Mouse (Mus musculus) liver, embryonic 13.5 days (tissue): ENCODE data around the gene 1700028J19Rik. TPM values are rescaled to one million over a fixed set of nuclear protein-coding genes. Genes with fewer than 3 reads are reported as not detected.
A peak's percentile ranks its signal among the peaks of the same experiment; 100 is the strongest.
"Not testable (repeated sequence)": the region's sequence is repeated elsewhere in the genome, so short reads cannot be mapped to it uniquely, and the experiment has no call there.

ENCODE experiments used
- ATAC-seq: fragments of 200-750 bp; cut with Nextera tagmentation; 2 replicates; pipeline ENCODE4 v1.8.0; 2017; ENCODE audit warnings: low read depth, mild to moderate bottlenecking, moderate number of reproducible peaks, moderate library complexity
- DNase-seq: peaks from one replicate; pipeline ENCODE4 v3.0.0; 2022
- H3K27ac ChIP-seq: fragments of 300-500 bp; sonication (generic); 2 replicates; pipeline ENCODE4 v1.5.1; 2015; ENCODE audit warnings: moderate library complexity, mild to moderate bottlenecking, inconsistent platforms
- H3K27me3 ChIP-seq: fragments of 300-500 bp; sonication (generic); 2 replicates; pipeline ENCODE4 v1.6.1; 2015; ENCODE audit warnings: mild to moderate bottlenecking, inconsistent platforms
- H3K36me3 ChIP-seq: fragments of 300-500 bp; sonication (generic); 2 replicates; pipeline ENCODE4 v1.6.1; 2015; ENCODE audit warnings: mild to moderate bottlenecking, inconsistent platforms
- H3K4me1 ChIP-seq: fragments of 300-500 bp; sonication (generic); replicated peaks from 2 replicates; pipeline ENCODE4 v1.6.1; 2015; ENCODE audit warnings: inconsistent platforms
- H3K4me2 ChIP-seq: fragments of 300-500 bp; sonication (generic); 2 replicates; pipeline ENCODE4 v1.6.1; 2015; ENCODE audit warnings: inconsistent platforms, mild to moderate bottlenecking, moderate library complexity
- H3K4me3 ChIP-seq: fragments of 300-500 bp; sonication (generic); replicated peaks from 2 replicates; pipeline ENCODE4 v1.5.1; 2015; ENCODE audit warnings: mild to moderate bottlenecking, inconsistent platforms
- H3K9ac ChIP-seq: fragments of 300-500 bp; sonication (generic); 2 replicates; pipeline ENCODE4 v1.6.1; 2015; ENCODE audit warnings: mild to moderate bottlenecking, inconsistent platforms
- H3K9me3 ChIP-seq: fragments of 300-500 bp; sonication (generic); replicated peaks from 2 replicates; pipeline ENCODE4 v1.6.1; 2016; ENCODE audit warnings: inconsistent platforms
- WGBS: fragments of 180-500 bp; shearing (Covaris S2); methylation state at CpG from one replicate; pipeline ENCODE4 v1.1.7; 2015; ENCODE audit not compliant: insufficient replicate concordance; 5-methylcytosine and 5-hydroxymethylcytosine counted together
- polyA plus RNA-seq: library from polyadenylated mRNA; unstranded; fragments of >200 nt; fragmentation: Nextera tagmentation; extraction: Ambion mirVana; gene quantifications from 2 replicates; pipeline ENCODE4 v1.2.1, GENCODE M21; 2015

Gene 1700028J19Rik
- polyA plus RNA-seq, 1 experiment from 2014 or later = 1.6 TPM

DNA sequence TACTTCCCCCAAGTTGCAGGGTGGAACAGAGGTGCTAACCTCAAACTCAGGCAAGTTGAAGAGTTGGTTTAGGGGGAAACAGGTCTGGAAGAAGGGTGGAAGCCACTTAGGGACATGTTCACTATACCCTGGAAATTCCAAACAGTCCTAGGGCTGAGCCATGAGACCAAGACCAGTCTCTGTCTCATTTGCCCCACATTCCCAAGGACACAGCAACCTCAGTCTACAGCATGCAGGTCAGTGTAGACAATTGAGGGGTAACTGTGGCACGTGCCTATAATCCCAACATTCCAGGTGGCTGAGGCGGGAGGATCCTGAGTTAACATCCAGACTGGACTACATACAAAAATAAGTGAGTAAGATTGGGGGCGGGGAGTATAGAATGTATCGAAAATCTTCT, 2.8 kb upstream of the 1700028J19Rik start:
- no peak overlapping the region for H3K27ac ChIP-seq
- peaks cover 45% of the 10 kb centered on the region for H3K4me1 ChIP-seq
- 82% methylated on average over 4 of the region's 4 CpGs for WGBS
- ATAC-seq = no peak
- no peak for DNase-seq
- no peaks in the 10 kb centered on the region for H3K9me3 ChIP-seq
- H3K9ac ChIP-seq = no peak overlapping the region
- H3K4me2 ChIP-seq = 0 out of 2 replicates have a peak overlapping the region, but pooled peaks have one; percentile 8
- no peaks in the 10 kb centered on the region for H3K27me3 ChIP-seq
- no peak overlapping the region for H3K4me3 ChIP-seq
- peaks cover 57% of the 10 kb centered on the region for H3K36me3 ChIP-seq

GRCm38 (mm10) chr7:44247971-44248370, 1.5 kb upstream of the 1700028J19Rik start:
- 82% methylated on average over 2 of the region's 2 CpGs for WGBS

DNA sequence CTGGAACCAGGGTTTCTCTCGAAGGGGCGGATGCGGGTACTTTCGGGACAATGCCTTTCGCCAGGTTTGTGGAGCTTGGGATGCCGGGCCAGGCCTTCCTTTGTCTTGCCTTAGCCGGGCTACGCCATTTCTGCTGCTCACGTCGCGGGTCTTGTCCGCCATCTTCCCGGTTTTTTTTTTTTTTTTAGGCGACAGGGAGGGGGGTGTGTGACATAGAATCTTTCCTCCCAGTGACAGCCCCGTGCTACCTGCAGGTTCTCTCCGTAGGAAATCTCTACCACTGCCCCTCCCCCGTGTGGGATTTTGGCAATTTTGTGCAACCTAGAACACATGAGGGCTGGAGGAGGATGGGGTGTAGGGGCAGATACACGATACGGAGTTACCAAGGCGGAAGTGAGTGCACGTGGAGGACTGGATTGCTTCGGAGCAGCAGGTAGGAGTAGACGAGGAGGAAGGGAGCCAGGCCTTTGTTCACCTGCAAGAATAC, 532 bp upstream of the 1700028J19Rik start:
- H3K27ac ChIP-seq = peak overlapping the region; percentile 71
- no peaks in the 10 kb centered on the region for H3K9me3 ChIP-seq
- ATAC-seq (peak; percentile 14), DNase-seq (peak; percentile 37)
- under 1% methylated on average over 23 of the region's 23 CpGs for WGBS
- peaks cover 45% of the 10 kb centered on the region for H3K4me1 ChIP-seq
- peak overlapping the region; percentile 93 for H3K4me3 ChIP-seq
- H3K4me2 ChIP-seq = peak overlapping the region; percentile 87
- H3K27me3 ChIP-seq = no peaks in the 10 kb centered on the region
- H3K36me3 ChIP-seq = peaks cover 41% of the 10 kb centered on the region
- peak overlapping the region; percentile 91 for H3K9ac ChIP-seq

More at GRCm38 (mm10) chr7:44247971-44248370, 1.5 kb upstream of the 1700028J19Rik start:
- Histone ChIP-seq H3K4me1 (peaks cover 45% of the 10 kb centered on the region), H3K36me3 (peaks cover 51% of the 10 kb centered on the region), H3K27ac (no peak overlapping the region), H3K27me3 (no peaks in the 10 kb centered on the region), H3K9ac (peak overlapping the region; percentile 91), H3K4me2 (peak overlapping the region; percentile 87), H3K4me3 (peak overlapping the region; percentile 93), H3K9me3 (no peaks in the 10 kb centered on the region)
- DNase-seq = no peak
- ATAC-seq = no peak

DNA sequence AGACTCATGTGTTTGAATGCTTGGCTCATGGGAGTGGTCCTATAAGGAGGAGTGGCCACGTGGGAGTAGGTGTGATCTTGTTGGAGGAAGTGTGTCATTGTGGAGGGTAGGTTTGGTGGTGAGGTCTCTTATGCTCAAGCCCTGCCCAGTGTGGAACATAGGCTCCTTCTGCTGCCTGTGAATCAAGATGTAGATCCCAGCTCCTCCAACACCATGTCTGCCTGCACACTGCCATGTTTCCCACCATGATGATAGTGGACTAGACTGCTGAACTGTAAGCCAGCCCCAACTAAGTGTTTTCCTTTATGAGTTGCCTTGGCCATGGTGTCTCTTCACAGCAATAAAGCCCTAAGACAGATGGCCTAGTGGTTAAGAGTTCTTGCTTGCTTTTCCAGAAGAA, 2.4 kb downstream of the 1700028J19Rik start:
- 36% methylated on average over 1 of the region's 1 CpGs for WGBS
- peaks cover 14% of the 10 kb centered on the region for H3K36me3 ChIP-seq
- no peak overlapping the region for H3K27ac ChIP-seq
- H3K4me3 ChIP-seq = no peak overlapping the region
- no peaks in the 10 kb centered on the region for H3K9me3 ChIP-seq
- ATAC-seq = no peak
- no peak for DNase-seq
- no peak overlapping the region for H3K4me2 ChIP-seq
- H3K9ac ChIP-seq = no peak overlapping the region
- no peaks in the 10 kb centered on the region for H3K27me3 ChIP-seq
- peaks cover 47% of the 10 kb centered on the region for H3K4me1 ChIP-seq

DNA sequence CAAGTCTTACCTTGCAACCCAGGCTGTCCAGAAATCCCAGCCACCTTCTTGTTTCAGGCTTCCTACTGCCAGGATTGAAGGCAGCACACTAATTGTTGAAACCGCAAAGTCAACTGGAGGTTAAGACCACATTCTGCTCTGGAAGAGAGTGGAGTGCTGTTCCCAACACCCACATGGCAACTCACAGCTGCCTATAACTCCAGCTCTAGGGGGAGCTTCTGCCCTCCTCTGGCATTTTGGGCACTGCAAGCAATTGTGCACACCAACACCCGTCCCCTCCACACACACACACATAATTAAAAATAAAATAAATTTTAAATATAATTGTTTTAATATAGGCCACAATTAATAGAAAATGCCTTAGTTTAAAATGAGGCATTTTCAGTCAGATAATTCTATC, 5.3 kb downstream of the 1700028J19Rik start:
- no peaks in the 10 kb centered on the region for H3K27me3 ChIP-seq
- H3K9me3 ChIP-seq = no peaks in the 10 kb centered on the region
- DNase-seq = no peak
- H3K4me2 ChIP-seq = no peak overlapping the region
- H3K4me3 ChIP-seq = no peak overlapping the region
- H3K36me3 ChIP-seq = no peaks in the 10 kb centered on the region
- WGBS = 51% methylated on average over 2 of the region's 2 CpGs
- H3K9ac ChIP-seq = no peak overlapping the region
- peaks cover 25% of the 10 kb centered on the region for H3K4me1 ChIP-seq
- no peak for ATAC-seq
- H3K27ac ChIP-seq = no peak overlapping the region

GRCm38 (mm10) chr7:44240712-44241111, 5.8 kb downstream of the 1700028J19Rik start:
- ATAC-seq (no peak), DNase-seq (no peak)
- Histone ChIP-seq H3K4me1 (peaks cover 23% of the 10 kb centered on the region), H3K27ac (no peak overlapping the region), H3K27me3 (no peaks in the 10 kb centered on the region), H3K9ac (no peak overlapping the region), H3K4me2 (no peak overlapping the region), H3K36me3 (no peaks in the 10 kb centered on the region), H3K4me3 (no peak overlapping the region), H3K9me3 (no peaks in the 10 kb centered on the region)
- 34% methylated on average over 1 of the region's 1 CpGs for WGBS

DNA sequence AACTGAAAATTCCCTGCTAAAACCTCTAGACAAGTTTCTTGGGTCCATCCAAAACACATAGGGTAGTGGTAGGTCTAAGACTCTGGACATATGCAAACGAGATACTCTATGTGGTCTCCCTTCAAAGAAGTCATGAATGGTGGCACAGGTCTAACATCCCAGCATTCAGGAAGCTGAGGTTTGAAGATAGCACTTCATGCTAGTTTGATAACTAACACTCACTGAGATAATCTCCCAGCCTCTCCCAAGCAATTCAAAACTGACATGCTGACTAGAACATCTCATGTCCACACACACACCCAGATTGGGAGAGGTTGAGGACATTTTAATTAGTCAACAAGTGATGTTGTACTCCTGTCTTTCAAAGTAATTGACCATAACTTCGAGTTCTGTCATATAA, 6.6 kb downstream of the 1700028J19Rik start:
- Histone ChIP-seq H3K27ac (no peak overlapping the region), H3K4me1 (peaks cover 15% of the 10 kb centered on the region), H3K36me3 (no peaks in the 10 kb centered on the region), H3K9me3 (no peaks in the 10 kb centered on the region), H3K4me2 (no peak overlapping the region), H3K27me3 (no peaks in the 10 kb centered on the region), H3K4me3 (no peak overlapping the region), H3K9ac (no peak overlapping the region)
- 15% methylated on average over 2 of the region's 2 CpGs for WGBS
- no peak for ATAC-seq
- DNase-seq = no peak

DNA sequence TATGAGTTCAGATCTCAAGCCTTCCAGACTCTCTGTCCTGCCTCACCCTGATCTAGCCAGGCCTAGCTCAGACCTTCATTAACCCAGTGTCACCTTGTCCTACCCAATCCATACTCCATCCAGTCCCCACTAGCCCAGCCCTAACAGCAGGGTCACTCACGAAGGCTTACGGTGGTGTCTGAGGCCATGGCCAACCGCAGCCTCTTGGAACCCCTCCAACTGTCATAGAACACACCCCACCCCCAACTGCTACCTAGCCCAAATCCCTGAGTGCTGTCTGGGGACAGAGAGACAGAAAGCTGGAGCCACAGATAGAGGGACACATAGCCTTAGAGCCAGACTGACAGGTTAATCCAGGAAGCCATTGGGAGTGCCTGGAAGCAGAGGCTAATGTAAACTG, 10.6 kb downstream of the 1700028J19Rik start, which contains the start of gene Gm36864:
Gene Gm36864, plus strand, starts transcription at position 269 of the 400 bp plus-strand sequence.
- Histone ChIP-seq H3K36me3 (no peaks in the 10 kb centered on the region), H3K4me1 (peaks cover 15% of the 10 kb centered on the region), H3K9me3 (no peaks in the 10 kb centered on the region), H3K27ac (no peak within 1 kb of the TSS), H3K27me3 (no peaks in the 10 kb centered on the region), H3K4me2 (no peak within 1 kb of the TSS), H3K9ac (no peak within 1 kb of the TSS), H3K4me3 (no peak within 1 kb of the TSS)
- WGBS = 59% methylated on average over 3 of the region's 3 CpGs
- no peak for ATAC-seq
- no peak for DNase-seq

DNA sequence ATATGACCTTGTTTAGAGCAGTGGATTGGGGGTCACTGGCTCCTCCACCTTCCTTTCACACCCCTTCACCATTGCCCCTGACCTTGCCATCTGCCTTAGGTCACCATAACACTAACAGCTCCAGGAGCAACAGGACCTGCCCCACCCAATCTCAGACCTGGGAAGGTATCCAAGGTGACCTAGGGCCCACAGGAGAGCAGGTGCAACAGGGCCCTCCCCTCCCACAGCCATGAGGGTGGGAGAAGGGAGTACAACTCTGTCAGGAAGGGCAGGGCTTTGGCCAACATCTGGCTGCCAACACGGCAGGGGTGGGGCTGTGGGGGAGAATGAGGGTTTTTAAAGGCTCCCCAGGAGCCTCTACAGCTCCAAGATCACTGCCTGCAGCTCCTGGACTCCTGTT, 21.4 kb downstream of the 1700028J19Rik start, which contains the start of gene Klk1:
Gene Klk1, plus strand, starts transcription at position 285 of the 400 bp plus-strand sequence.
- 8% methylated on average over 1 of the region's 1 CpGs for WGBS
- Histone ChIP-seq H3K27ac (no peak within 1 kb of the TSS), H3K27me3 (no peaks in the 10 kb centered on the region), H3K4me2 (no peak within 1 kb of the TSS), H3K36me3 (no peaks in the 10 kb centered on the region), H3K9me3 (no peaks in the 10 kb centered on the region), H3K4me3 (no peak within 1 kb of the TSS), H3K4me1 (0 out of 2 replicates have a peak, but pooled peaks cover 4% of the 10 kb centered on the region), H3K9ac (no peak within 1 kb of the TSS)
- ATAC-seq (no peak), DNase-seq (no peak)

DNA sequence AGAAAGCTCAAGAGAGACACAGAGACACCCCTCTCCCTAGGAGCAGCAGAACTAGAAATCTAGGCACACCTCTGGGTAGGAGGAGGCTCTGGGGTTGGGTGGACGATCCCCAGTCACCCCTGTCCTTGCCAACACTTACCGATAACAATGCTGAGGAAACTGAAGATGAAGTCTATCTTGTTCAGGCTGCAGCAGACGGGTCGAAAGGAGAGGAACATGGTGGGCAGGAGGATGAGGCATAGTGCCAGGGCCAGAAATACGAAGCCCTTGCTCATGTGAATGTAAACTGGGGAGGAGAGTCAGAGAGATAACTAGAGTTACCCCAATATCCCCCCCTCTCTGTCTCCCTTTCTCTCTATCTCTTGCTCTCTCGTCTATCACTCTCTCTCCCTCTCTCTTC, 24.2 kb downstream of the 1700028J19Rik start:
- 53% methylated on average over 6 of the region's 6 CpGs for WGBS

GRCm38 (mm10) chr7:44221601-44222000, 24.9 kb downstream of the 1700028J19Rik start:
- H3K27ac ChIP-seq, H3K9me3 ChIP-seq, H3K27me3 ChIP-seq, H3K4me1 ChIP-seq, H3K9ac ChIP-seq, H3K4me3 ChIP-seq, H3K4me2 ChIP-seq, H3K36me3 ChIP-seq: not testable (repeated sequence)
- ATAC-seq (peak; percentile 36; the same call in 1 of the 2 replicates), DNase-seq (peak; percentile 13)
- 45% methylated on average over 8 of the region's 10 CpGs for WGBS

More for the DNA sequence above, 24.2 kb downstream of the 1700028J19Rik start:
- H3K27ac ChIP-seq, H3K4me2 ChIP-seq, H3K27me3 ChIP-seq, H3K9me3 ChIP-seq, H3K4me1 ChIP-seq, ATAC-seq, H3K36me3 ChIP-seq, DNase-seq, H3K4me3 ChIP-seq, H3K9ac ChIP-seq: not testable (repeated sequence)

DNA sequence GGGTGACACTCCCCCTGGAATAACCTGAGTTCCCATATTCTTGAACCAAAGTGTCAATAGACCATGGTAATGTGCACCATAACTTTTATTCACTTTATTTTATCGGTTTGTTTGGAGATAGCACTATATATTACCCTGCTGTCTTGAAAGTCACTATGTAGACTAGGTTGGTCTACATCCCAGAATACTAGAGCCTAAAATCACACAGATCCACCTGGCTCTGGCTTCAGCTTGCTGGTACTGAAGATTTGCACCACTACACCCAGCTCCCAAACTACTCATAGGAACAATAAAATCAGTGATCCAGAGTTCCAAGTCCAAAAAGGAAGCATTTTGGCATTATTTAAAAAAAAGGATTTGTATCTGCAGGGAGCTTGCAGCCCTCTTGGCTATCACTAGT, 30.9 kb downstream of the 1700028J19Rik start, which contains the start of gene Klk1b5:
Gene Klk1b5, plus strand, starts transcription at position 301 of the 400 bp plus-strand sequence.
- Histone ChIP-seq H3K36me3 (no peaks in the 10 kb centered on the region), H3K27me3 (no peaks in the 10 kb centered on the region), H3K9me3 (no peaks in the 10 kb centered on the region), H3K4me1 (no peaks in the 10 kb centered on the region), H3K4me3 (no peak within 1 kb of the TSS), H3K9ac (no peak within 1 kb of the TSS), H3K27ac (no peak within 1 kb of the TSS), H3K4me2 (no peak within 1 kb of the TSS)
- DNase-seq (no peak), ATAC-seq (no peak)
- WGBS = 65% methylated on average over 1 of the region's 1 CpGs
